Mouse (Mus musculus) left cerebral cortex, adult 9 months (tissue): ENCODE data around the gene Cox7a2l.

Experiments used
- DNase-seq, 2 experiments: peaks; one replicate each; pipeline ENCODE4 v3.0.0; 2022; ENCODE audit warnings: low spot score in 2 of 2

Gene Cox7a2l

DNA sequence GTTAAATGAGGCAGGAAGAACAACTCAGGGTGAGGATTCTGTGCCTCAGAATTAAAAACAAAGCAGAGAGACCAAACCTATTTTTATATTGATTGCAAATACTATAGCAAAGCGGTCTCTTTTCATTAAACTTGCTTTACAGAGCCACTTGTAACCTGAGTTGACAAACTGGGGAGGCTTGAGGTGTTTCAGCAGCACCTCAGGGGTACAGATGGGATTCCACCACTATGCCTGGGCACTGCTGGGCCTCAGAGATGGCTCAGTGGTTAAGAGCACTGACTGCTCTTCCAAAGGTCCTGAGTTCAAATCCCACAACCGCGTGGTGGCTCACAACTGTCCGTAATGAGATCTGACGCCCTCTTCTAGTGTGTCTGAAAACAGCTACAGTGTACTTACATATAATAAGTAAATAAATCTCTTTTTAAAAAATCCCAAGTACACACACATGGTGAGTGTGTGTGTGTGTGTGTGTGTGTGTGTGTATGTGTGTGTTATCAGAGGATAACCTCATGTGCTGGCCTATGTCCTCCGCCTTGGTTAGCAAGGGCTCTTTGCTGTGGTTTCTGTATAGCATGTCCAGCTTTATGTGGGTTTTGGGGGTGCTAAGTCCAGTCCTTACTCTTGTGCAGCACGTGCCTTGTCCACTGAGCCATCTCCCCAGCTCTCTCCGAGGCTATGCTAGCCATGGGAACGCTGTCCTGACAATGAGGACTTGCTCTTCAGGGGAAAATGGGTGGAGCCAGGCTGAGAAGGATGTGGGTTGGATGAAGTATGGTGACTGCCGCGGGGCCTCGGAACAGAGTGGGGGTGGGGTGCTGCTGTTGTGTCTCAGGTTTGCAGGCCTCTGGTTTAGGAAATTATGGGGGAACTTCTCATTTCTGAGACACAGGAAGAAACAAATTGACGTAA lies 9.7 kb upstream of the Cox7a2l start:
- no peak for DNase-seq

DNA sequence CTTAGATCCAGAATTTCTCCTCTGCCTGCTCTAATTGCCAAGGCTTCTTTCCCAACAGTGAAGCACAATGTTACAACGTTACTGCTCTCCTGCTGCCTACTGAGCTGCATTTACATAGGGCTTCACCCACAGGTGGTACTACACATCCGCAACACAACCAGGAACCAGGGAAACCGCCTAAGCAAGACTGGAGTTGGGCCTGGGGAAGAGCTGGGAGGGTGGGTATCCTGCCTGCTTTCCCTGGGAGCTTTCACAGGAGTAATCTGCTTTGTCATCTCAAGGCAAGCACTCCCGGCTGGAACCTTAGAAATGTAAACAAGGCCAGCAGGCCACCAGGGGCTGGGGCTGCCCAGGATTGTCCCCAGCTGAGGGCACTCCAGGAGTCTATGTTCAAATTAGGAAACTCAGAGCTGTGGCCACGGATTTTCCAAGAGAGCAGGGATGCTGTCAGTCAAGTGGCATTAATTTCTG lies 9.0 kb upstream of the Cox7a2l start:
- no peak for DNase-seq

DNA sequence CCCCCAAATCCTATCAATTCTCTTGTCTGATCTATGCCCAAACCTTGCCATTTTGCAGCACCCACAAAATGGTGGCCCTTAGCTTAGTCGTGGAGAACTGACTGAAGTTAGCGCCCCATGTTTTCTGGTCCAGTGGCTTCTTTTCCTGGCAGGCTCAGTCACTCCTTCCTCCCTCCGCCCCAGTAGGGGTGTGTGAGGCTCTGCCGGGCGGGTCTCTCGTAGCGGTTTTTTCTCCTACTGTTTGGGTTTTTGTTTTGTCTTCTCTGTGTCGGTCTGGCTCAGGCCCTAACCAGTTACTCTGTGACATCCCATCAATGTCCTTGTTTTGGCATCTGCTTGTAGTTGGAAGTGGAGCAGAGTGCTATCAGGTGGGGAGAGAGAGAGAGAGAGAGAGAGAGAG lies 8.5 kb upstream of the Cox7a2l start:
- DNase-seq, result no peak

- DNase-seq, result no peak
Measured at GRCm38 (mm10) chr17:83524753-83525152, 7.6 kb upstream of the Cox7a2l start.

GRCm38 (mm10) chr17:83522590-83523379 lies 5.7 kb upstream of the Cox7a2l start:
- no peak for DNase-seq

DNA sequence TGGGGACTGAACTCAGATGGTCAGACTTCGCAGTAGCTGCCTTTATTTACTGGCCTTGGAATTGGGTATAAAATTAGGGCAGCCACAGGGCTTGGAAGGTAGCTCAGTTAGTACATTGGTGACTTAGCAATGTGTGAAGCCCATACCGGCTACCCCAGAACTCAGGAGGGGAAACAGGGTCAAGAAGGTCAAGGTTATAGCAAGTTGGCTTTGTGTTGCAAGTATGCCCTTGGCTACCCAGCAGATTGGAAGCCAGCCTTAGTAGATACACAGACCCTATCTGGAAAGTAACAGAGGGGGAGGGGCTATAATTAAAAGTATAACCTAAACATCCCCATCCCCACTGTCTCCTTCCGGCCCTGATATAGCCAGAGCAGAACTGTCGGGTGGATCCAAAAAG lies 4.8 kb upstream of the Cox7a2l start:
- DNase-seq, result no peak

- DNase-seq, result peak; percentile 78 to 91
Measured at GRCm38 (mm10) chr17:83514213-83514701, 2.9 kb downstream of the Cox7a2l start.

DNA sequence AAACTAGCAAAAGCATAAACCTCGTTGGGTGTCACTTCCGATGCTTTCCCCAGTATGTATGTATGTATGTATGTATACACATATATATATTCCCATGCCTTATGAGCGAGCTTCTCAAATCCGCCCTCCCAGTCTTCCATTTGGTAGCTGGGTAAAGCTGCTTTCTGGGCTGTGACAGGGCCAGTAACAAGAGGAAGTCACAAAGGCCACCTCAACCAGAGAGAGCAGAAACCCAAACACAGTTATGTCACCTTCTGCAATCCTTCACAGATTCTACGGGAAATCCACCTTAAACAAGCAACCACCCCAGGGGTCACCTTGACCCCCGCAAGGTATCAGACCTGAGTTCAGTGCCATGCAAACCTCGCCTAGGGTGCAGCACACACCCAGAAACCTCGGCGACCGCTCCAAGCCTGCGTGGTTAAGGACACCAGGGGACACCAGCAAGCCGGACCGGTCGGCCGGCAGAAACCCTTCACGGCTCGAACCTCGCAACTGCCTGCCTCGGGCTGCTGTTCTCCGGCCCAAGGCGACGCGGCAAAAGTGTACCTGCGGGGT lies 3.4 kb downstream of the Cox7a2l start:
- DNase-seq, result peak in 1 of 2 experiments; percentile 18

DNA sequence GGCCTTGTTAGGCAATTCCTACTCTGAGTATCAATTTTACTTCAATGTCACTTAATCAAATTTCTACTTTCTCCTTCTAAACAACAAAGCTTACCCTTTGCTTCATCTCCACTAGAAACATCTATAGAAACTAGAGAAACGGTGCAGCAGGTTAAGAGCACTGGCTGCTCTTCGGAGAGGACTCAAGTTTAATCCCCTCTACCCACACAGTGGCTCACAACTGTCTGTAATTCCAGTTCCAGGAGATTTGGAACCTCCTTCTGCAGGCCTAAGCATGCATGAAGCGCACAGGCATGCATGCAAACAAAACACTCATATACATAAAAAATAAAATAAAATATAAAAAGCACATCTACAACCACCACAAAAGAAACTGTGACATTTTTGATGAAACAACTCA lies 5.0 kb downstream of the Cox7a2l start:
- no peak for DNase-seq

DNA sequence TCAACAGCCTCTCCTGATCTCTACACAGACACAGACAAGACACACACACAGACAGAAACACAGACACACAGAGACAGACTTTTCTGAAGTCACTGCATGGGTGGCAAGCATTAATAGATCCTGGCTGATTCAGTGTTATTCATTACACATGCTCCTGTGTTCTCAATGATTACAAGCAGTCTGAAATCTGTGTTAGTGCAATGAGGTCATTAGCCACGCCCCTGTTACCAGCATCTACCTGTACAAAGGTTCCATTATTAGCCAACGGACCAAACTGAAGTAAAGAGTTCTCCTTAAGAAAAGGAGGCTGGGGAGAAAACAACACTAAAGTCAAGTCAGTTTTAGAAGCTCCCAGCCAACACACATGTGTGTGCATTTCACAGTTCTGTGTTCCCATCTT lies 13.4 kb downstream of the Cox7a2l start:
- DNase-seq, result no peak

DNA sequence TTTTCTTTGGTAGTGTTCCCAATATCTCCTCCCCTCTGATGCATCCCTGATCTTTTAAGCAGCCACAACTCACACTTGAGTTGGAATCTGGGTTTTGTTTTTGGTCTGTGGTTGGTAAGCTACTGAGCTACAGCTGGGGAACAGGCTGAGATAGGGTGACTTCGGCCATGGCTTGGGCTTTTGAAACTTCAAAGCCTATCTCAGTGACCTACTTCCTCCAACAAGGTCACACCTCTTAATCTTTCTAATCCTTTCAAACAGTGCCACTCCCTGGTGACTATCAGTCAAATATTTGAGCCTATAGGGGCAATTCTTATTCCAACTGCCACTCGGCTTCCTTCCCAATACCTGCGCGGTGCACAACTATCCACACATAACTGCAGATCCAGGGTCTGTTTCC lies 17.4 kb downstream of the Cox7a2l start:
- no peak for DNase-seq

DNA sequence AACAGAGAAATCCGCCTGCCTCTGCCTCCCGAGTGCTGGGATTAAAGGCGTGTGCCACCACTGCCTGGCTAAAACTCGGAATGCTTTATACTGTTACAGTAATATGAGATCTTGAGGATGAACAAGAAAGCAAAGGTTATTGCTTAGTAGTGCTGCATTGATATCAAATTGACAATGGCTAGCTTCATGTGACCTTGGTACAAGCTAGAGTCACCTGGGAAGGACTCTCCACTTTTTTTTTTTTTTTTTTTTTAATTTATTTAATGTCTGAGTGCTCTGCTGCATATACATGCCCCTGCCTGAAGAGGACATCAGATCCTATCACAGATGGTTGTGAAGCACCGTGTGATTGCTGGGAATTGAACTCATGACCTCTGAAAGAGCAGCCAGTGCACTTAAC lies 18.2 kb downstream of the Cox7a2l start:
- no peak for DNase-seq

DNA sequence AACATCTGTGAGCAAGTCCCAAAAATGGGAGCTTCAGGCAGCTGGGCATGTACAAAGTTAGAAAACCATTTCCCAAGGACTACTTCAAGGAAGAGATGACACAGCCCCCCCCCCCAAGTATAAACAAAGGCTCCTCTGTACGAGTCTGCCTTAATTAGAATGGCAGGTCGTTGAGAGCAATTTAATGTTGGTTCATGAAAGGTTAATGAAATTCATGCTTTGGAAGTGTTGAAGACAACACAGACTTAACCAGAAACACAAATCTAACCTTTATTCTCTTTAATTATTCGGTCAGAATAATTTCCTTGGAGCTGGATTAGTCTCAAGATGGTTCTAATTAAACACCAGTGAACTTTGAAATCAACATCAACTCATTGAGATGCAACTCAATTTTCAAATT lies 29.4 kb downstream of the Cox7a2l start:
- DNase-seq, result no peak

DNA sequence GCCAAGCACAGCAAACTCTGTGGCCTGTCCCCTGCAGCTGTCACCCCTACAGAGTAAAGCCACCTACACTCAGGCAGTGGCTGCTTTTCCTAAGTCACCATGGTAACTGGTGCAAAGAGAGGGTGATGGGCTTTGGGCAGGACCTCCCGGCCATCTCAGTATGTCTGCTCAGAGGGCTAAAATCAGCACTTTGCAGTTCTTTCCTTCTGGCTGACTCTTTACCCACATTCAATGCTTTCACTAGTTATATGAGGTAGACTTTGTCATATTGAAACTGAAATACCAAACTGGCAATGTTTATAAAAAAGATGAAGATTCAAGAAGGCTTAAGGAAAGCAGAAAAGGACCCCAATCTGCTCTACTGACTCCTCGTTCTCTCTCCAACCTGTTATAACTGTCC lies 33.3 kb downstream of the Cox7a2l start:
- DNase-seq, result no peak

- DNase-seq, result no peak
Measured at GRCm38 (mm10) chr17:83482817-83483536, 34.2 kb downstream of the Cox7a2l start.

- DNase-seq, result no peak
Measured at GRCm38 (mm10) chr17:83481551-83481950, 35.6 kb downstream of the Cox7a2l start.

- DNase-seq, result no peak
Measured at GRCm38 (mm10) chr17:83477089-83477488, 40.0 kb downstream of the Cox7a2l start.

DNA sequence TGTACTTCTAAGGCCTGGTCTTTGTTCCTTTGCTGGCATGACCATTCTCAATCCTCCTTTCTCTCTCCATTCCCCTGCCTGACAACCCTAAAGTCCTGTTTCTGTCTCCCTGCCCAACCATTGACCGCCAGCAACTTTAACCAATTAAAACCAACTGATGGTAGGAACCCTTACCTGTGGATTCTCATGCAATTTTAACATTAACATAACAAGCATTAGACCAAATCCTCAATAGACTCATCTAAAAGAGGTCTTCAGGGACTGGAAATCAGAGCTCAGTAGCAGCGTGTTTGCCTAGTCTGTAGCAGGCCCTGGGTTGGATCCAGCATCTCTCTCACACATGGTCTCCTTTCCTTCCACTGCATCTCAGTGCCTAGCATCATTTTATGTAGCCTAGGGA lies 47.5 kb downstream of the Cox7a2l start:
- DNase-seq, result no peak

- no peak for DNase-seq
Measured at GRCm38 (mm10) chr17:83466697-83467251, 50.4 kb downstream of the Cox7a2l start.

GRCm38 (mm10) chr17:83465969-83466368 lies 51.2 kb downstream of the Cox7a2l start:
- no peak for DNase-seq

GRCm38 (mm10) chr17:83457271-83457670 lies 59.9 kb downstream of the Cox7a2l start:
- no peak for DNase-seq
